Mouse (Mus musculus) brown adipose tissue, adult 24 weeks (tissue): ENCODE results near the gene Cnnm3. TPM values are rescaled to one million over a fixed set of nuclear protein-coding genes. Genes with fewer than 3 reads are reported as not detected.

Experiments
- H3K27ac ChIP-seq: fragments of 200-500 bp; replicated peaks from 2 replicates; pipeline ENCODE4 v1.5.1; 2012; ENCODE audit warnings: low read depth, mild to moderate bottlenecking, low read length
- H3K4me1 ChIP-seq: fragments of 200-500 bp; 2 replicates; pipeline ENCODE4 v1.6.1; 2012; ENCODE audit warnings: low read length, mixed read lengths; ENCODE audit not compliant: control insufficient read depth, insufficient read depth, insufficient read length
- H3K4me3 ChIP-seq: fragments of 200-500 bp; 2 replicates; pipeline ENCODE4 v1.5.1; 2012; ENCODE audit warnings: low read depth, mild to moderate bottlenecking, low read length, moderate library complexity; ENCODE audit not compliant: insufficient read depth
- polyA plus RNA-seq: library from polyadenylated mRNA; stranded (reverse); fragments of >200 nt; gene quantifications from 2 replicates; pipeline ENCODE4 v1.2.4, GENCODE M21; 2012; ENCODE audit not compliant: missing spikeins, insufficient read depth, insufficient read length

Gene Cnnm3
- polyA plus RNA-seq, 1 experiment: 7.3 TPM

DNA sequence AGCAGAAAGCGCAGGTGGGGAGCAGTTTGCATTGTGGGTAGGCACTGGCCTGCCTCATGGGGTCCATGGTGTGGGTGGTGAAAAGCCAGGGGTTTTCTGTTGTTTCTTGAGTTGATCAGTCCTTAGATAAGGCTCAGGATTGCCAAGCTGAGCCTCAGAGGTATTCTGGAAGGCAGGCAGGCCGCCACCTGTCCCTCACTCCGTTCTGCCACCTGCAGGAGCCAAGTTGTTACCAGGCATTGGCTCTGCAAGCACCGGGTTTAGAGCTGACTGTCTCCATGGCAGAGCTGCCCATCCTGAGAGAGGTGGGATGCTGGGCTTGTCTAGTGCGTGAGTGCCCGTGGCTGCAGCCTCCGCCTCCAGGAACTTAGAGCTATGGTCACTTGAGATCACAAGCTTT lies 10.5 kb downstream of the Cnnm3 start:
- no peak overlapping the region for H3K4me3 ChIP-seq
- H3K4me1 ChIP-seq: no peaks in the 10 kb centered on the region
- no peak overlapping the region for H3K27ac ChIP-seq

DNA sequence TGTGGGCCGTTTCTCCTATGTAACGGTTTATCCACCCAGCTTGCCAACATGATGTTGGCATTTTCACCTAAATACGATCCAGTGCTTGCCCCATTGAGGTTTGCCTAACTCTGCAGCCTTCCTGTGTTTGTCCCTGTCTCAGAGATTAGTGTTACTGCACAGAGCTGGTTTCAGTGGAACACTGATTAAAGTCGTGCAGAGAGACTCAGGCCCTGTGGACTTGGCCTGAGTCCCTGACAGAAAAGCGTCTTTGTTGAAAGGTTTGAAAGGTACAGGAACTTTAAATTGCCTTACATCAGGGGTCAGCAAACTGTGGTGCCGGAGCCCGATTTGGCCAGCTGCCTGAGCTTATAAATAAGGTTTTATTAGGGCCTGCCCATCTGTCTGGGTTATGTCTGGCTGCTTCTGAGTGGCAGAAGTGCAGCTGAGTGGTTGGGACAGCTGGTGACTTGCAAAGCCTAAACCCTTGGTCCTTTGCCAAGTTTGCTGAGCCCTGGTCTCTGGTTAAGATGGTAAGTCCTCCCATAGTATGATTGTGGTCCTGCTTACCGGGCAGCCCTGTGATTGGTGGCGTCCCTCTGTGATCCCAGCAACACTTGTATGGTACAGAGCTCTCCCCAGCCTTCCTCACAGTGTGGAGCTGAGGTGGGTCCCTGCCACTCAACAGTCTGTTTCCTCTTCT lies 11.8 kb downstream of the Cnnm3 start:
- Histone ChIP-seq H3K4me3 (no peak overlapping the region), H3K4me1 (no peaks in the 10 kb centered on the region), H3K27ac (no peak overlapping the region)

DNA sequence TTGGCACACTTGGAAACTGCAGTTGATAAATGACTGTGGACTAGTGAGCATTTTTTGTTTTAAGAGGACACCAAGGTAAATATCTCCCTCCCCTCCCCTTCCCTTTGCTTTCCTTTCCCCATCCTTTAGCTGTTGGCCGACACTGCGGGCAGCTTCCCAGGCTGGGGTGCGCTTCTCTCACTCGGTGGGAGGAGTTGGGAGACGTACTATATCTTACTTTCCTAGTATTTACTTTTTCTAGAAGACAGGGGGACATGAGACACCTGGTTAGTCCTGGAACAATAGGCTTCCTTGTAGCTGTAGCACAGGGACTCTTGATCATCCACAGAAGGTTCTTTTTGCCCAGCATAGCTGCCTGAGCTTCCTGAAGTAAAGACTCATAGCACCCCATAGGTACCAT lies 12.4 kb downstream of the Cnnm3 start:
- Histone ChIP-seq H3K27ac (no peak overlapping the region), H3K4me1 (no peaks in the 10 kb centered on the region), H3K4me3 (no peak overlapping the region)

DNA sequence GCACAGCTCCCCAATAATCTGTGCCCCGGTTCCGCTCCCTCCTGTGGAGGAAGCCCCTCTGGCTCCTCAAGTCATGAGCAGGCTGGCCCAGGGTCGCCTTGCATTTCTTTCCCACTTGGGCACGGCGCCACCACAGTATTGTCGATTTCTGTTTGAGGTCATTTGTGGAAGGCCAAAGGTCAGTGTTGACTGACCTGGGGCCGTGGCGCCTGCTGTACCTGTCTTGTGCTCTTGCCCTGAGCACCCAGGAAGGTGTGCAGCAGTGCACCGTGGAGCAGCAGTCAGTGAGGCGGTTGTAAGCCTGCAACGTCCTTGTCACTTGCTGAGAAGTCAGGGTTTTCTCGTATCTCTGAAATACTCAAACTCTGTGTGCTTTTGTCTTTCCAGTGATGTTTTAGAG lies 14.1 kb downstream of the Cnnm3 start:
- no peak overlapping the region for H3K27ac ChIP-seq
- H3K4me3 ChIP-seq: no peak overlapping the region
- no peaks in the 10 kb centered on the region for H3K4me1 ChIP-seq

DNA sequence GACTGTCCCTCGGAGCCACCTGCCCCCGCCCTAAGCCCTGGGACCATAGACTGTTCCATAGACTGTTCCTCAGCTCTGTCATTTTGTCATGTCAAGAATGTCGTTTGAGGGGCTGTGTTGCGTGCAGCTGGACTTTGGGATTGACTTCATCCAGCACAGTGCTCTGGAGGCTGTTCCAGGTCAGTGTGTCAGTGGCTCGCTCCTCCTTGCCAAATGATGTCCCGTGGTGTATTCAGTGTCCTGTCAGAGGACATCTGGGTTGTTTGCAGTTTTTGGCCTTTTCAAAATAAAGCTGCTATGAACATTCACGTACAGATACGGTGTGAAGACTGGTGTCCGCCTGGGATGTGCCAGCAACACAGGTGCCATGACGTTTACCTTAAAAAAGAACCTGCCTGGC lies 15.2 kb downstream of the Cnnm3 start:
- Histone ChIP-seq H3K27ac (no peak overlapping the region), H3K4me1 (no peaks in the 10 kb centered on the region), H3K4me3 (no peak overlapping the region)

DNA sequence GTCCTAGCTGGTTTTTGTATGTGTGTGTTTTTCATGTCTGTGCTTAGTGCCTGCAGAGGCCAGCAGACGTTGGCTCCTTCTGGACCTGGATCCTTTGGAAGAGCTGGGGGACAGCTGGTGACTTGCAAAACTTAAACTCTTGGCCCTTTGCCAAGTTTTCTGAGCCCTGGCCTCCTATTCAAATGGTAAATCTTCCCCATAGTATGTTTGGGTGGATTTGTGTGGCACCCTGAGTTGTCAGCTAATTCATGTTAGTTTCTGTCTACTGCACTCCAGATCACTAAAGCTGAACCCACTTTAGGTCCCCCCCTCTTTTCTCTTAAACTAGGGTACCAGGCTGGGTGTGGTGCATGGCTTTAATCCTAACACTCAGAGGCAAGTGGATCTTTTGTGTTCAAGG lies 16.7 kb downstream of the Cnnm3 start:
- peak overlapping the region; percentile 45; the same call in 1 of the 2 replicates for H3K27ac ChIP-seq

DNA sequence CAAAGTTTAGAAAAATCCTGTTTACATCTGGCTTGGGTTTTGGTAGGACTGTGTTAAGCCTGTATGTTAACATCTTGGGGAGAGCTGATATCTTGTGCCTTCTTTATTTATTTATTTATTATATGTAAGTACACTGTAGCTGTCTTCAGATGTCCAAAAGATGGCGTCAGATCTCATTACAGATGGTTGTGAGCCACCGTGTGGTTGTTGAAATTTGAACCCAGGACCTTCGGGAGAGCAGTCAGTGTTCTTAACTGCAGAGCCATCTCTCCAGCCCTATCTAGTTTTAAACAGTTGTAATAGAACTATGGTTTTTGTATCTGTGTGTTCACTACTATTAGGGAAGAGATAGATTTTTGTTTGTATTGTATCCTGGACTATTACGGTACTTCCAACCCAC lies 17.6 kb downstream of the Cnnm3 start:
- Histone ChIP-seq H3K4me3 (no peak overlapping the region), H3K4me1 (0 out of 2 replicates have a peak, but pooled peaks cover 3% of the 10 kb centered on the region), H3K27ac (no peak overlapping the region)

More for the DNA sequence above, 16.7 kb downstream of the Cnnm3 start:
- Histone ChIP-seq H3K4me1 (no peaks in the 10 kb centered on the region), H3K4me3 (no peak overlapping the region)

DNA sequence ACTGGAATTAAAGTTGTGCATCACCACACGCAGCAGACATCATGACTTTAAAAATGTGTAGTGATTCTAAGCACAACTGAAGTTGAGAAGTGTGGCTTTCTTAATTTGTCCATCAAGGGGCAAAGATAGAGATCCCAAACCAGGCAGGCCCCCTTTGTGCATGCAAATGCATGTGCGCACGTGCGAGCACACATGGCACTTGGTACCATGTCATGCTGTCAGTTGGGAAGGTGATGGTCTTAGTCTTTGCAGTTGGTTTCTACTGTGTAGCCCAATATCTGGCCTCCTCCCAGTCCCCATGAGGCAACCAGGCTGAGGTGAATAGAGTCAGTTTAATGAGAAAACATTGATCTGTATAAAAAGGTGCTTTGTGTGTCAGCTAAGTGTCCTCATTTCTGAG lies 18.2 kb downstream of the Cnnm3 start:
- Histone ChIP-seq H3K4me3 (no peak overlapping the region), H3K4me1 (peaks cover 5% of the 10 kb centered on the region; the same call in 1 of the 2 replicates), H3K27ac (no peak overlapping the region)

DNA sequence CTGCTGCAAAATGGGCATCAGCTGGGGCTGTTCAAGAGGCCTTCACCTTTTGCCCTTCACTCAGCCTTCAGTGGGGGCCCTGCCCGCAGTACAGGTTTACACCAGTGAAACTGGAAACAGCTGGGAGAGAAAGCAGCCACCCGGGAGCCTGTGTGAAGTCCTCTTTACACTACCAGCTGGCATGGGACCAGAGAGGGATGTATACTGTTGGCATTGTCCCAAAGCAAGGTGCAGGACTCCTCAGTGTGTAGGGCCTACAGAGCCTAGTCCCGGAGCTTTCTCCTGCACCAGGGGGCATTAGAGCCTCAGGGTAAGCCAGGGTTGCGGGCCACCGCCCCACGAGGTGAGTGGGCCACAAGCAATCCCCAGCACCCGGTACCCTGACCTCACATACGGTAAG lies 18.8 kb downstream of the Cnnm3 start:
- Histone ChIP-seq H3K4me3 (no peak overlapping the region), H3K4me1 (peaks cover 11% of the 10 kb centered on the region; the same call in 1 of the 2 replicates), H3K27ac (no peak overlapping the region; the same call in 1 of the 2 replicates)

DNA sequence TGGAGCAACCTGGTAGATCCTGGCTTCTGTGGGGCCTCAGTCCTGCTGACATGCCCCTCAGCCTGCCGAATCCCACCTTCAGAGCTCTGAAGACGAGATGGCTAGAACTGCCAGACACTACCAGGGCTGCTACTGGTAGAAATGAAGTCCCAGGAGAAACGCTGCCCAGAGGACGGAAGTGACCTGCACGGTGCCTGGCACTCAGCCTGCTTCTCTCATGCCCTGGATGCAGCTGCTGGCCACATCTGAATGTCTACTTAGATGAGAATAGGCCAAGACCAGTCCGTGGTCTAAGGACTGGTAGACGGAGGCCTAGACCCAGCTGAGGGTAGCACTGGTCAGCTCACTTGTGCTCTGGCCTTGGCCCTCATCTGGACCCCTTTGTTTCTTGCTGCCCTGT lies 19.3 kb downstream of the Cnnm3 start:
- peaks cover 15% of the 10 kb centered on the region for H3K4me1 ChIP-seq

DNA sequence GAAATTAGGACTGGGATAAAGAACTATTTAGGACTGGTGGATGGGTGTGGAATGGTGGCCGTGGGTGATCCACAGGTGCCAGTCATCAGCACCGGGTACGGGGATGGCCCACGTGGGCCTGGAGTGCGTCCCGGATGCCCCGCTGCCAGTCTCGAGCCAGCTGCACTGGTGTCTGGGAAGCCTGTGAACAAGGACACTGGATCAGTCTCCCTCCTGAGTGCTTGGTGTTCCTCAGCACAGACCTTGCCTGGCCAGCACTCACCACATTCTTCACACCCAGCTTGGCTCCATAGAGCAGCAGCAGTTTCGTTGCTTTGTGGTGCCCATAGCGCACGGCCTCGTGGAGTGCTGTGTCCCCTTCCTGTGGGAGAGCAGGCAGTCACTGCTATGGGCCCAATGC lies 19.8 kb downstream of the Cnnm3 start:
- Histone ChIP-seq H3K4me3 (no peak overlapping the region), H3K27ac (peak overlapping the region; percentile 41), H3K4me1 (peaks cover 15% of the 10 kb centered on the region)

More for the DNA sequence above, 19.3 kb downstream of the Cnnm3 start:
- Histone ChIP-seq H3K27ac (peak overlapping the region; percentile 41), H3K4me3 (no peak overlapping the region)

DNA sequence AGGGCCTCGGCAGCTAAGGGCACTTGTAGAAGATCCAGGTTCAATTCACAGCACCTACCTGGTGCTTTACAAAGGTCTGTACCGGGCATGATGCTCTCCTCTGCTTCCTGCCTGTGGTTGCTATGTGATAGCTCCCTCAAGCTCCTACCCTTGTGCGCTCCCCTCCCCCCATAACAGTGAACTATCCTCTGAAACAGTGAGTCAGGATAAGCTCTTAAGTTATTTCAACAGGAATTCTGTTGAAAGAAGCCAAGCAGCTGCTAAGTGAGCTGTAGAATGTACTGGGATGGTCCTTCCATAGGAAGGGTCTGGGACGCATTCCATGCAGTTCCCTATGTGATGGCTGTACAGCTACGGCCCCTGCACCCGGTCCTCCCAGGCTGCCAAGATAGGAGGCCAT lies 21.9 kb downstream of the Cnnm3 start:
- 0 out of 2 replicates have a peak overlapping the region, but pooled peaks have one; percentile 9 for H3K4me3 ChIP-seq
- H3K4me1 ChIP-seq: peaks cover 16% of the 10 kb centered on the region
- H3K27ac ChIP-seq: peak overlapping the region; percentile 91

DNA sequence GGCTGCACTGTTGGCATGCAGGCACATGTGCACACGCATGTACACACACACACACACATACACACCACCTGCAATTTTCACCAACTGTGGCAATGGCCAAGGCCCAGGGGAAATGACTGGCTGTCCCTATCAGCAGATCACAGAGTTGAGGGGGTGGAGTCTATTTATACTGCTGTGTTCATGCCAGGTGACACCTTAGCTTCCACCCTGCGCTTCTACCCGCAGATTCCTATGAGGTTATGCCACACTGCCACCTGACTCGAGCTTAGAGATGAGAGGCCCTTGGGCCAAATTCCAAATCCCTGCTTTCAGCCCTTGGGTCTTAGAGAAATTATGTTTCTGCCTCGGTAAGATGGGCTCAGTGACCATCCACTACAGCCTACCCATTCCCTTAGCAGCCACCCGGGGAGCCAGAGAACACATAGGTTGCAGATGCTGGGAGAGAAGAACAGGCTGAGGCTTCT lies 23.0 kb downstream of the Cnnm3 start:
- H3K4me1 ChIP-seq: peaks cover 19% of the 10 kb centered on the region
- H3K4me3 ChIP-seq: no peak overlapping the region; the same call in 1 of the 2 replicates
- H3K27ac ChIP-seq: peak overlapping the region; percentile 91

DNA sequence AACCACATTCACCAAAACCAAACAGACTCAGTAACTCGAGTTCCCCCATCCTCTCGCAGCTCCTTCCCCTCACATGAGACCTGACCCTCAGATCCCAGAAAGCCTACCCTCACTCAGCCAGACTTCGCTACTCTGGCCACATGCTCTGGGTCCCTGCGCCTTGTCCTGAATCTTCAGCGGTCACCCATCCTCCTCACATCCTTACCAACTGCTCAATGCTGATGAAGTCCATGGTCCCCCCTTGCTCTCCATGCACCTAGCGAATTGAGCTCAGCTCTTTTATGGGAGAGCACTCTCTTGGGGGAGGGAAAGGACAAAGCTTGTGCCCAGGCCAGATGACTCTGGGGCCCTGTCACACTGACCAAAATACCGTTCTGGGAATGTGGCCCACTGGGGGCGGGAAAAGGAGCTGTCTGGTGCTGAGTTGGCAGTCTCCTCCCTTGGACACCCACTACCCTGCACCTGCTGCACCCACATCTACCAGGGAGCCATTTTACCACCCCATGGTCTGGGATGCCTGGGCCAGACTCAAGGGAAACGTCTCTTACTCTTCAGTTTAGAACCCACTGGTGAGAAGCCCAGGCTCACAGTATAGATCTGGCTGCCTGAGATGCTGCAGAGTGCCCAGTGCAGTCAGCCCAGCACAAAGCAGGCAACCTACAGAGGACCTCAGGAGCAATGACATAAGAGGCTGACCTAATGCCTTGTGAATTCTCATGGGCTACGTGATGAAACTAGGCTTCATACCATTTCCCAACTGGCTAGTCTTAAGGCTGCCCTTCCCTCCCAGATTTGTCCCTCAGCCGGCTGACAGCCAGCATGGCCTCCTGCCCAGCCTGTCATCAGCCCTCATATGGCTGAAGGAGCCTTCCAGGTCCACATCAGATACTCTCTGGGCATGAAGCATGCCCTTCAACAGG lies 24.1 kb downstream of the Cnnm3 start:
- peaks cover 19% of the 10 kb centered on the region for H3K4me1 ChIP-seq
- H3K27ac ChIP-seq: peak overlapping the region; percentile 94

DNA sequence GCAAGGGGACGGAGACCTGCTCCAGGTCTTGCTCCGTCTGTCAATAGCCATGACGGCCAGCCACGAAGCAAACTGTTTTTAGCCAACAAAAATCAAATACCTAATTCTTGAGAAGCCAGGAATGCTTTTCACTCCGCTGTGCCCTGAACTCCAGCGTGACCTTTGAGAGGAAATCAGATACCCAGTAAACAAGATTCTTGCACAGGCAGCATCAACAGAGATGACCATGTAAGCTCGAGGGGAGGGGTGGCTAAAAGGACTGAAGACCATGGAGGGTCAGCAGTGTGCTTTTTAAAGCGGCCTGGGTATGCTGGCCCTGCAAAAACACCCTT lies 24.7 kb downstream of the Cnnm3 start:
- Histone ChIP-seq H3K27ac (peak overlapping the region; percentile 94), H3K4me3 (no peak overlapping the region), H3K4me1 (peaks cover 19% of the 10 kb centered on the region)

More for the DNA sequence above, 24.1 kb downstream of the Cnnm3 start:
- no peak overlapping the region for H3K4me3 ChIP-seq
